ENCODE assay signal across 19 mouse cellular contexts in genomic region chr17:74670031-74670430, GRCm38 (mm10). TPM values are rescaled to one million over a fixed set of nuclear protein-coding genes. Genes with fewer than 3 reads are reported as not detected.
DNase-seq lines count a peak whose midpoint lies in the region; TF ChIP-seq lines count a peak whose summit lies in the region.
"Had no signal": no experiment of that assay in that cellular context is flagged by ENCODE, and none has a peak within 500 bp of the region (broad histone marks: within the 10 kb centered on the region; RNA-seq: fewer than 3 reads in every experiment).

No protein-coding gene starts in this region.

- H3K36me3 ChIP-seq in testis, adult 2 months (ENCODE audit: control insufficient read depth, insufficient read depth, low read length): no peaks in the 10 kb centered on the region

- DNase-seq in adrenal gland, postnatal 14 days: peak; percentile 9
- no peak for DNase-seq in adrenal gland, postnatal 10 days
- no peak for DNase-seq in testis, postnatal 14 days (ENCODE audit: low spot score)
- peak; percentile 38 for DNase-seq in lung, postnatal 10 days
- DNase-seq in lung, postnatal 4 days: peak; percentile 41 to 63
- DNase-seq in kidney, postnatal 25 days: no peak
- DNase-seq in left cerebral cortex, postnatal 10 days (ENCODE audit: extremely low spot score in 1 of 2, low spot score in 2 of 2): no peak
- DNase-seq: adrenal gland, postnatal 25 days; cerebellum, adult 2 months; cerebellum, postnatal 14 days; forebrain, postnatal 0 days; gastrocnemius, postnatal 36 days; heart, adult 11 months; heart, postnatal 10 days had no signal

- TF ChIP-seq POLR2A in testis, adult 2 months (IDR thresholded peaks at IDR 0.05; ENCODE audit: control insufficient read depth, low read depth, low read length): no peak

- H3K27ac ChIP-seq in testis, adult 2 months (ENCODE audit: control insufficient read depth, insufficient read depth, low read depth, low read length): 0 out of 2 replicates have a peak overlapping the region, but pooled peaks have one; percentile 5
- H3K27ac ChIP-seq: embryonic facial prominence, embryonic 13.5 days; forebrain, embryonic 13.5 days; heart, embryonic 10.5 days; hindbrain, embryonic 14.5 days had no signal

- no peak for TF ChIP-seq CTCF in testis, adult 2 months (IDR thresholded peaks at IDR 0.05; ENCODE audit: control insufficient read depth, insufficient read depth, insufficient replicate concordance, low read depth, low read length)

- H3K4me1 ChIP-seq in testis, adult 2 months (ENCODE audit: control insufficient read depth, insufficient read depth, low read length): no peaks in the 10 kb centered on the region
- H3K4me1 ChIP-seq: embryonic facial prominence, embryonic 13.5 days; forebrain, embryonic 13.5 days; heart, embryonic 10.5 days had no signal

- no peak overlapping the region for H3K4me3 ChIP-seq in testis, adult 2 months (ENCODE audit: control insufficient read depth, low read depth, low read length)
- H3K4me3 ChIP-seq: embryonic facial prominence, embryonic 13.5 days; forebrain, embryonic 13.5 days; heart, embryonic 10.5 days had no signal

- no peaks in the 10 kb centered on the region for H3K27me3 ChIP-seq in testis, adult 2 months (ENCODE audit: control insufficient read depth, insufficient read depth, low read length)
- H3K27me3 ChIP-seq: embryonic facial prominence, embryonic 13.5 days; forebrain, embryonic 13.5 days had no signal

- intact Hi-C loops in left cerebral cortex, postnatal 10 days (cut with DNase I): no loop called here

RNA-seq across cellular contexts. Expression of gene Ttc27, which starts 47.5 kb away (rescaled TPM):
- total RNA-seq in adrenal gland, postnatal 14 days (2021): 21.0 and 23.5 TPM in 2 replicates
- 10 to 100 TPM; 21.6 to 26.2 TPM for total RNA-seq in adrenal gland, postnatal 10 days (2021)
- polyA plus RNA-seq in testis, adult 2 months (2012; rRNA removed): 10.4 and 10.5 TPM in 2 replicates
- total RNA-seq in left cerebral cortex, postnatal 10 days (2021): 10 to 100 TPM; 28.9 to 33.5 TPM

Comparison
In these comparisons a context has a peak if more than half of its experiments do, and no peak if none do; other contexts are left out.
1. DNase-seq: peak in adrenal gland, postnatal 14 days (single experiment), lung, postnatal 10 days (single experiment) and lung, postnatal 4 days (2 of 2); none in adrenal gland, postnatal 10 days (single experiment), testis, postnatal 14 days (single experiment), kidney, postnatal 25 days (0 of 2) and left cerebral cortex, postnatal 10 days (0 of 2).